Mouse (Mus musculus) retina, embryonic 14.5 days (tissue): Measurements from ENCODE around the gene Tmem50a.

Source experiments
- DNase-seq: peaks from one replicate; pipeline ENCODE4 v3.0.0-alpha.2; 2015; ENCODE audit warnings: low spot score

The Tmem50a gene

DNA sequence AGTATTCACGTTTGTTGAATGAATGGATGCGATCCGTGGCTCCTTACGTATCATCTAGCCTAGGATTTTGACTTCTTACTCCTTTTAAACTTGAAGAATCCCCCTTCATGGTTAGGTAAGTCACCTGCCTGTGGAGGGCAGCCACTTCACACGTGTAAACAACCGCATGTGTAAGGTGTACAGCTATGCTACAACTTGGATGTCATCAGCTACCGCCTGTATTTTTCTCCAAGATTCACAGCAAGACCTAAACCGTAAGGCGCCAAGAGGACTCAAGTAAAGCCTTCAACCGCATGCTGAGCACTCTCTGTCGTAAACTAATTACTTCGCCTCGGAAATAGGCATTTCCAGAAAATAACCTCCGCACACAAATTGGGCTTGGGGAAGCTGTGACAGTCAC lies 62.9 kb downstream of the Tmem50a start:
- DNase-seq: peak; percentile 23

- DNase-seq: no peak
Measured at GRCm38 (mm10) chr4:134851236-134851635, 63.6 kb downstream of the Tmem50a start.

DNA sequence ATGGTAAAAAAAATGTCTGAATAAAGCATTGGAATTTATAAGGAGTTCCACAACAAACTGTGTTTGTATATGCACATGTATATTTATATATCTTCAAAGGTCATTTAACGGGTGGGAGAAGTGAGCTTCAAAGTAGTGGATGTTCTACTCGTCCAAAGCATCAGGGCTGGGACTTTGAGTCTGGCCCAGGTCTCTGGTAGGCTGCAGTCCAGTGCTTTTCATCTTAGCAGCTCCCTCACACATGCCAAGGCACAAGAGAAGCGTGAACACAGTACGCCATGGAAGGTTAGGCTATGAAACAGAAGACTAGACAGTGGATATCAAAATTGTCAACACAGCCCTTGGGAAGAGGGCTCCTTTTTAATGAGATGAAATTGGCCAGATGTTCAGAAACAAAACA lies 64.3 kb downstream of the Tmem50a start:
- DNase-seq: no peak
